Mouse (Mus musculus): ENCODE data around the gene Apbb1. TPM values are rescaled to one million over a fixed set of nuclear protein-coding genes. Genes with fewer than 3 reads are reported as not detected.
A peak's percentile ranks its signal among the peaks of the same experiment; 100 is the strongest.

The Apbb1 gene
- polyA plus RNA-seq, 1 experiment from 2014 or later: 58.3 TPM

- Histone ChIP-seq H3K4me1 (peaks cover 20% of the 10 kb centered on the region), H3K27me3 (no peaks in the 10 kb centered on the region), H3K27ac (no peak overlapping the region), H3K36me3 (peaks cover 22% of the 10 kb centered on the region), H3K4me2 (replicated peaks) (peak overlapping the region; percentile 73), H3K9ac (peak overlapping the region; percentile 78), H3K4me3 (peak overlapping the region; percentile 71), H3K9me3 (no peaks in the 10 kb centered on the region)
- 31% methylated on average over 26 of the region's 27 CpGs for WGBS
- ATAC-seq (ENCODE audit: low FRiP score, low read depth): no peak
Measured at GRCm38 (mm10) chr7:105553456-105554211, 27.8 kb downstream of the Apbb1 start.

DNA sequence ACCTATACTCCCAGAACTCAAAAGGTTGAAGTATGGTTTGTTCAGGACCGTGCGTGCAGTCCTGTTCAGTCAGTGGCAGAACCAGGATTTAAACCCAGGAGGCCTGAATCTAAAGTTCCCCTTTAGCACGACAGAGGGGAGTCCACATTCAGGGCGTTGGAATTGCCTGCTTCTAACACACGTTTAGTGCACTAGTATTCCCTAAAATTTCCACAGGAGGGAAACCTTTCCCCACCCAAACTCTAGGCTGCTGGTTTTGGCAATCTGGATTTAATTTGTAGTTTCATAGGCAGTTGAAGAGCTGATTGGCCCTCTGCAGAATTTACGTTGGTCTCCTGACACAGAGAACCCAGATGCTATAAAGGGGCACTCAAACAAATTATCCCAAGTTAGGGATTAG is 32.4 kb downstream of the Apbb1 start:
- Histone ChIP-seq H3K9me3 (no peaks in the 10 kb centered on the region), H3K4me3 (no peak overlapping the region), H3K4me1 (peaks cover 4% of the 10 kb centered on the region; the same call in 1 of the 2 replicates), H3K27ac (peak overlapping the region; percentile 74; the same call in 1 of the 2 replicates), H3K27me3 (no peaks in the 10 kb centered on the region), H3K9ac (no peak overlapping the region), H3K36me3 (no peaks in the 10 kb centered on the region), H3K4me2 (replicated peaks) (peak overlapping the region; percentile 23; the same call in 1 of the 2 replicates)
- peak; percentile 74 for ATAC-seq (ENCODE audit: low FRiP score, low read depth)
- 23% methylated on average over 6 of the region's 6 CpGs for WGBS

DNA sequence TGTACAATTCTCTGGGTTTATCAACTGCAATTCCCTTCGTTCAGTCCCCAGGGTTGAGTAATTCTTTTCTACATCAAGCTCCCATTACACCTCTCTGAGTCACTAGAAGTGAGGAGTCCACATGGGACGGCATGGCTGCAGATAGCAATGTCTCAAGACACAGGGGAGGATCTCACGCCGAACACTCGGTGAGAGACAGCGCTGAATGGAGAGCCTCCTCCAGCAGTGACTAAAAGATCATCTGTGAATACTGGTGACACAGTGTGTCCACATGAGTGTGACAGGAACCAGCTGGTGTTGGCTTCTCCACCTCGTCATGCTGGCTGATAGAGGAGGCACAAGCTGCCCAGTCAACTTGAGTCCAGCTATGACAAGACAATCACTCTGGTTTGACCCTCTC is 33.5 kb downstream of the Apbb1 start:
- 89% methylated on average over 7 of the region's 7 CpGs for WGBS
- H3K4me3 ChIP-seq: no peak overlapping the region
- H3K9me3 ChIP-seq: no peaks in the 10 kb centered on the region
- H3K4me2 ChIP-seq (replicated peaks): no peak overlapping the region
- no peak overlapping the region for H3K9ac ChIP-seq
- no peaks in the 10 kb centered on the region for H3K27me3 ChIP-seq
- H3K4me1 ChIP-seq: peaks cover 4% of the 10 kb centered on the region; the same call in 1 of the 2 replicates
- no peaks in the 10 kb centered on the region for H3K36me3 ChIP-seq
- no peak for ATAC-seq (ENCODE audit: low FRiP score, low read depth)
- H3K27ac ChIP-seq: no peak overlapping the region

GRCm38 (mm10) chr7:105545986-105546385 is 35.5 kb downstream of the Apbb1 start:
- H3K36me3 ChIP-seq: no peaks in the 10 kb centered on the region
- H3K4me3 ChIP-seq: no peak overlapping the region
- H3K27me3 ChIP-seq: no peaks in the 10 kb centered on the region
- peaks cover 4% of the 10 kb centered on the region; the same call in 1 of the 2 replicates for H3K4me1 ChIP-seq
- ATAC-seq (ENCODE audit: low FRiP score, low read depth): no peak
- no peaks in the 10 kb centered on the region for H3K9me3 ChIP-seq
- WGBS: 64% methylated on average over 8 of the region's 8 CpGs
- no peak overlapping the region for H3K27ac ChIP-seq
- no peak overlapping the region for H3K9ac ChIP-seq
- H3K4me2 ChIP-seq (replicated peaks): no peak overlapping the region

DNA sequence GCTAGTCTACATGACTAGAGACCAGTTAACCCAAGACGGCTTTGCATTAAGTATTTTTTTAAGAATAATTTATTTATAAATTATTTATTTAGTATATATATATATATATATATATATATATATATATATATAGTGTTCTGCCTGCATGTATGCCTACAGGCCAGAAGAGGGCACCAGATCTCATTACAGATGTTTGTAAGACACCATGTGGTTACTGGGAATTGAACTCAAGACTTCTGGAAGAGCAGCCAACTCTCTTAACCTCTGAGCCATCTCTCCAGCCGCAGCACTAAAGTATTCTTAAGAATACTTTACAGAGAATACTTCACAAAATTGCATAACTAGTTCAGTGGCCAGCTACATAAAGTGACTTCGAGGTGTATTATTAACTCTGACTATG is 47.3 kb downstream of the Apbb1 start:
- Histone ChIP-seq H3K4me2 (replicated peaks) (no peak overlapping the region), H3K27me3 (no peaks in the 10 kb centered on the region), H3K27ac (no peak overlapping the region), H3K36me3 (no peaks in the 10 kb centered on the region), H3K9me3 (no peaks in the 10 kb centered on the region), H3K4me1 (no peaks in the 10 kb centered on the region), H3K4me3 (no peak overlapping the region), H3K9ac (no peak overlapping the region)
- no peak for ATAC-seq (ENCODE audit: low FRiP score, low read depth)
- WGBS: 92% methylated on average over 3 of the region's 3 CpGs

DNA sequence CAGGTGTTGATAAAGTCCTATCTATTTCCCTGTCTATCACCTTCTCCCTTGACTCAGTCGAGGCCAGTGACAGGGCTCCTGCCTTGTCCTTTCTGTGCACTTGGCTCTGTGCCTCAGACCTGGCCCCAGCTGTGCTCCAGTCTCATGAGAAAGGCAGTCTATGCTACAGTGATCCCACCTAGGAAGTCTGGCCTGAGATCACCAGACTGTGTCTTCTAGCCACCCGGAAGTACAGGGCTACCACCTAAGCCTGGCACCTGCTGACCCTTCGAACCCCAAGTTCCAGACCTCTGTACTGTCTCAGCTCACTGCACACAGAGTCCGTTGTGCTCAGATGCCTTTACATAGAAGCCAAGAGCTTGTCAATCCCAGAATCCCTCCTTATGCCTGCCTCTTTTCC is 53.4 kb downstream of the Apbb1 start:
- no peaks in the 10 kb centered on the region for H3K9me3 ChIP-seq
- H3K4me1 ChIP-seq: no peaks in the 10 kb centered on the region
- H3K4me3 ChIP-seq: no peak overlapping the region
- H3K27ac ChIP-seq: no peak overlapping the region
- ATAC-seq (ENCODE audit: low FRiP score, low read depth): no peak
- H3K9ac ChIP-seq: no peak overlapping the region
- H3K36me3 ChIP-seq: no peaks in the 10 kb centered on the region
- no peaks in the 10 kb centered on the region for H3K27me3 ChIP-seq
- H3K4me2 ChIP-seq (replicated peaks): no peak overlapping the region
- 79% methylated on average over 4 of the region's 4 CpGs for WGBS

GRCm38 (mm10) chr7:105527306-105527937 is 54.0 kb downstream of the Apbb1 start:
- Histone ChIP-seq H3K27me3 (no peaks in the 10 kb centered on the region), H3K9ac (no peak overlapping the region), H3K4me1 (no peaks in the 10 kb centered on the region), H3K9me3 (no peaks in the 10 kb centered on the region), H3K36me3 (no peaks in the 10 kb centered on the region), H3K27ac (no peak overlapping the region), H3K4me2 (replicated peaks) (no peak overlapping the region), H3K4me3 (no peak overlapping the region)
- 62% methylated on average over 1 of the region's 1 CpGs for WGBS
- peak; percentile 71; the same call in 1 of the 2 replicates for ATAC-seq (ENCODE audit: low FRiP score, low read depth)

DNA sequence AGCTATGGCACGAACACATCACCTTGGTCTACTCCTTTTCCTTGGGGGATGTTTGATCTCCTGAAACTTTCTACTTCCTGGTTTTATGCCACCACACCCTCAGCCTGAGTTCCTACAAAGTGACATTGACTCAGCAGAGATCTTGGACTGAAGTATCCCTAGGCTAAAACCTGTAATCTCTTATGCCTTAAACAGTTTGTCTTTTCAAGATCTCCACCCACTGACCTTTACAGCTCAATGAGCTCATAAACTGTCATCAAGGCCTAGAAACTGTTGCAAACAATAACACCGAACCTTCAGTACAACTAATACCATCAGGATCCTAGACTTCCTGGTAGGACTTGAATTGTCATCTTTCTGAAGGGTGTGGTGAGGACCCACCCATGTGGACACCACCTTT is 57.2 kb downstream of the Apbb1 start:
- H3K4me3 ChIP-seq: no peak overlapping the region
- no peaks in the 10 kb centered on the region for H3K27me3 ChIP-seq
- no peak overlapping the region for H3K4me2 ChIP-seq (replicated peaks)
- H3K36me3 ChIP-seq: no peaks in the 10 kb centered on the region
- 0 out of 2 replicates have a peak, but pooled peaks cover 9% of the 10 kb centered on the region for H3K4me1 ChIP-seq
- H3K9me3 ChIP-seq: no peaks in the 10 kb centered on the region
- ATAC-seq (ENCODE audit: low FRiP score, low read depth): no peak
- no peak overlapping the region for H3K9ac ChIP-seq
- H3K27ac ChIP-seq: no peak overlapping the region
- WGBS: 77% methylated on average over 2 of the region's 2 CpGs

- no peak overlapping the region for H3K4me3 ChIP-seq
- no peaks in the 10 kb centered on the region for H3K36me3 ChIP-seq
- H3K9me3 ChIP-seq: no peaks in the 10 kb centered on the region
- no peak overlapping the region for H3K4me2 ChIP-seq (replicated peaks)
- 7% methylated on average over 6 of the region's 6 CpGs for WGBS
- H3K9ac ChIP-seq: no peak overlapping the region
- 0 out of 2 replicates have a peak, but pooled peaks cover 3% of the 10 kb centered on the region for H3K27me3 ChIP-seq
- H3K27ac ChIP-seq: no peak overlapping the region
- ATAC-seq (ENCODE audit: low FRiP score, low read depth): no peak
- 0 out of 2 replicates have a peak, but pooled peaks cover 9% of the 10 kb centered on the region for H3K4me1 ChIP-seq
Measured at GRCm38 (mm10) chr7:105520201-105520600, 61.3 kb downstream of the Apbb1 start.

GRCm38 (mm10) chr7:105519771-105520170 is 61.7 kb downstream of the Apbb1 start:
- H3K27me3 ChIP-seq: 0 out of 2 replicates have a peak, but pooled peaks cover 3% of the 10 kb centered on the region
- H3K9ac ChIP-seq: no peak overlapping the region
- H3K27ac ChIP-seq: no peak overlapping the region
- H3K4me1 ChIP-seq: 0 out of 2 replicates have a peak, but pooled peaks cover 9% of the 10 kb centered on the region
- no peak for ATAC-seq (ENCODE audit: low FRiP score, low read depth)
- WGBS: 56% methylated on average over 2 of the region's 2 CpGs
- no peaks in the 10 kb centered on the region for H3K36me3 ChIP-seq
- H3K9me3 ChIP-seq: no peaks in the 10 kb centered on the region
- H3K4me2 ChIP-seq (replicated peaks): no peak overlapping the region
- no peak overlapping the region for H3K4me3 ChIP-seq

- Histone ChIP-seq H3K36me3 (no peaks in the 10 kb centered on the region), H3K4me3 (no peak overlapping the region)
Measured at GRCm38 (mm10) chr7:105519336-105519735, 62.1 kb downstream of the Apbb1 start.

GRCm38 (mm10) chr7:105516669-105517360 is 64.6 kb downstream of the Apbb1 start:
- no peak overlapping the region for H3K4me3 ChIP-seq
- no peak for ATAC-seq (ENCODE audit: low FRiP score, low read depth)
- no peaks in the 10 kb centered on the region for H3K9me3 ChIP-seq
- H3K4me2 ChIP-seq (replicated peaks): no peak overlapping the region
- no peaks in the 10 kb centered on the region for H3K36me3 ChIP-seq
- 45% methylated on average over 9 of the region's 9 CpGs for WGBS
- 0 out of 2 replicates have a peak, but pooled peaks cover 3% of the 10 kb centered on the region for H3K27me3 ChIP-seq
- H3K9ac ChIP-seq: no peak overlapping the region
- H3K27ac ChIP-seq: no peak overlapping the region
- 0 out of 2 replicates have a peak, but pooled peaks cover 9% of the 10 kb centered on the region for H3K4me1 ChIP-seq

More at GRCm38 (mm10) chr7:105519336-105519735, 62.1 kb downstream of the Apbb1 start:
- Histone ChIP-seq H3K4me1 (0 out of 2 replicates have a peak, but pooled peaks cover 9% of the 10 kb centered on the region), H3K4me2 (replicated peaks) (no peak overlapping the region), H3K9ac (no peak overlapping the region), H3K27ac (no peak overlapping the region), H3K27me3 (0 out of 2 replicates have a peak, but pooled peaks cover 3% of the 10 kb centered on the region), H3K9me3 (no peaks in the 10 kb centered on the region)
- 61% methylated on average over 11 of the region's 11 CpGs for WGBS
- ATAC-seq (ENCODE audit: low FRiP score, low read depth): no peak

All from limb, embryonic 13.5 days (tissue).